Mouse (Mus musculus): ENCODE data around the gene Cox19. TPM values are rescaled to one million over a fixed set of nuclear protein-coding genes. Genes with fewer than 3 reads are reported as not detected.

Gene Cox19
- total RNA-seq, 2 experiments from 2014 or later = 65.7 to 74.4 TPM

DNA sequence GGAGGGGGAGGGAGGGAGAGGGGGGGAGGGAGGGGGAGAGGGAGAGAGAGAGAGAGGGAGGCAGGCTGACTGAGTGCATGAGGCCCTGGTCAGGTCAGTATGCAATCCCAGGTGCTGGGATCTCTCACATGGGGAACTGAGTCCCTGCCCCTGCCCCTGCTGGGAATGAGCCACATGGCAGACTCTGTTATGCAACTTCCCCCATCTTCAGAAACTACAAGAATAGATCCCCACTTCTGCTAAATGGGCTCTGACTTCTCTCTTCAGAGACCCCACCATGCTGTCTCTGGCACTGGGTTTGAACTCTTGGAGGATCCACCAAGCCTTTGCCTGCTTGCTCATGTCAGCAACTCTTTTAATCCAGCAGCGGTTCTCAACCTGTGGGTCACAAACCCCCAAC lies 14.6 kb upstream of the Cox19 start:
- DNase-seq (ENCODE audit: low spot score in 2 of 2) = no peak
- intact Hi-C loops (cut with DNase I) = loop anchor here (2.0 kb wide), 1 partner anchor 103 kb away; no protein-coding TSS in a partner anchor

DNA sequence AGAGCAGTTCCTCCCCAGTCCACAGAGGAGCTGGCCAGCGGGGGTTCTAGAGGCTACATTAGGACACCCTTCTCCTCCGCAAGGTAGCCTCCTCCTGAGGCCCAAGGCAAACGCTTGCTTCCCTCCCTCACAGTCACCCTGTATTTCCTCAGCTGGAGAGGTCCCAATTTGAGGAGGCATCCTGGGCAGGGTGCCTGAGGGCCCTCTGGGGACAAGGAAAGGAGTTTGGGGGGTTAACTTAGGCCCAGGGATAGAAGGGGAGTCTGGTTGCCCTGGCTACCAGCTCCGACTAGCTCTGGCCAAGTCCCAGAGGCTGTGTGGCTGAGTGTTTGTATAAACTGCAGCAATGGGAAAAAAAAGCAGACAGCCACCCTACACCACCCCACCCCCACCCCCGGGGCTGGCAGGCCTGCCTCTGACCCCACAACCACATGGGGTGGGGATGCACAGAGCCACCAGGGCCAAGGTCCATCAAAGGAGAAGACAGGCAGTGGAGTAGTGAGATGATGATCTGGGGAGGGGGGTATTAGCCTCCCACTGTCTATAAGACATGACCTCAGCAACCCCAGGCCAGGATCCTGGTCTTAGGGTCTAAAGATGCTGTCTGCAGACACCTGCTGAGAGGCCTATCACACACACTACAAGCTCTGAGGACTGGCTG lies 13.8 kb upstream of the Cox19 start:
- intact Hi-C loops (cut with DNase I) = loop anchor here (1.0 to 2.0 kb wide), 2 partner anchors 34 to 104 kb away; no protein-coding TSS in a partner anchor
- DNase-seq (ENCODE audit: low spot score in 2 of 2) = no peak

DNA sequence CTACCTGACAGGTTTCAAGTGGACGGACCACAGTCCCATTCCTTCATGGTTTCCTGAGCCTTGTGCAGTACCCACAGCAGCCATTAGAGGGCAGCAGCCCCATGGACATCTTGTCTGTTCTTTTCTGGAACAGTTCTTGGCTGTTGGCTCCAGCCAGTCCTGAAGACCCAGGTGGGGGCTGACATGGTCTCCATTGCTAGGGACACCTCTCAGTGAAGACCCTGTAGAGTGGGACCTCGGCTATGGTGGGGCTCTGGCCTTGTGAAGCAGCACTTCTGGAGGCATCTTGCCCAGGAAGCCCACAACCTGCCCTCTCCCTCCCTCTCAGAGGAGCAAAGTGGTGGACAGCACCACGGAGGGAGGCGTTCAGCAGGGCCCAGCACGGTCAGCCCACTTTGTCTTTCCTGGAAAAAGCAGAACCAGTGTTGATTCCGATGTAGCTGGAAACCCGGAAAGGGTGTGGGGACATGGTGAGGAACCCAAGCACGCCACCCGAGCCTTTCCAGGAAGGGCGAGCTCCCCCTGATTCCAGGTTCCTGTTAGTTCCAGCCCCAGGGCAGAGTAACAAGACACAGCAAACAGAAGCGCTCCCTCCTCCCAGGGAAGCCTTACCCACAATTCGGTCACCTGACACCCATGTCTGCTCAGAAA lies 13.2 kb upstream of the Cox19 start:
- DNase-seq (ENCODE audit: low spot score in 2 of 2) = peak; percentile 85 to 89
- intact Hi-C loops (cut with DNase I) = loop anchor here (1.0 to 2.0 kb wide), 2 partner anchors 35 to 104 kb away; no protein-coding TSS in a partner anchor

DNA sequence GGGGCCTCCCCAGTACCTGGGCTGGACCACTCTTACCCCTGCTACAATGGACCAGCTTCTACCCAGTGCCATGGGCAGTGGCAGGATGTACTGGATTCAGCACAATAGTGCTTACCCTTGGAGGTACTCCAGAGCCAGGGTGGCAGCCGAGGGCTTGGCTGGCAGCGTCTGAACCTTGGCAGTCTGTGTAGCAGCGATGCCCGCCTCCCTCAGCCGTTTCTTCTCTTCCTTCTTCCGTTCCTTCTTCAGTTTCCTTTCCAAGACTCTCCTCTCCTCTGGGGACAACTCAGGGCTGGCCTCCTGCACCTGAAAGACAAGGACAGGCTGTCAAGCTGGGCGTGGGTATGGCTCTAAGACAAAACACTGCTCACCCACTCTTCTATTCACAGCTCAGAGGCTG lies 12.6 kb upstream of the Cox19 start:
- intact Hi-C loops (cut with DNase I) = loop anchor here (1.0 to 2.0 kb wide), 2 partner anchors 35 to 105 kb away; no protein-coding TSS in a partner anchor
- no peak for DNase-seq (ENCODE audit: low spot score in 2 of 2)

DNA sequence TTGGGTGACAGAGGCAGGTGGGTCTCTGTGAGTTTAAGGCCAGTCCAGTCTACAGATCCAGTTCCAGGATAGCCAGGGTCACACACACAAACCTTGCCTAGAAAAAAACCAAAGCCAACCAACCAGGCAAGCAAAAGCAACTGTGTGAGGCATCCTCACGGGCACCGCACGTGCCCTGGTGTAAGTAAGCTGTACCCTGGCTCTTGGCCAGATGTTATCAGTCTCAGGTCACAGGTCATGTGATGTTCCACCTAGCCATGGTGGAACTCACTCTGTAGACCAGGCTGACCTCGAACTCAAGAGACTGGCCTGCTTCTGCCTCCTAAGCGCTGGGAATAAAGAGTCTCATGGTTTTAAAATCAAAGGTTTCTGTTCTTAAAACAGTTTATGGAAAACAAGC lies 8.0 kb upstream of the Cox19 start:
- intact Hi-C loops (cut with DNase I) = no loop called here
- no peak for DNase-seq (ENCODE audit: low spot score in 2 of 2)

DNA sequence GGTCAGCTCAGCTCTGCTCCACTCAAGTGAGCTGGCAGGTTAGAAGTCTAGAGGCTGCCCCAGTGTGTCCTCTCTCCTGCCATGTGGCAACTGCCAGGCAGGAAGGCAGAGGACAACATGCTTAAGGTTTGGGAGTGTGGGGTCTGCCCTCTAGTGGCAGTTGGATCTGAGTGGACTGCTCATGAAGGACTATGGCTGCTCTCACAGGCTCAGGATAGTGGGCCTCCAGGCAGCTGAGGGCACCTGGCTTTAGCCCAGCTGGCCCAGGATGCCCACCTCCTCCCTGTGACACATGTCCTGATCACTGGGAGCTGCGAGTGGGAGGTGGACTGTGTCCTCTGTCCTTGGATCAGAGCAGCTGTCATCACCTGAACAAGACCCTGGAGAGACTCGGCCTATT lies 7.4 kb upstream of the Cox19 start:
- no peak for DNase-seq (ENCODE audit: low spot score in 2 of 2)
- intact Hi-C loops (cut with DNase I) = no loop called here

DNA sequence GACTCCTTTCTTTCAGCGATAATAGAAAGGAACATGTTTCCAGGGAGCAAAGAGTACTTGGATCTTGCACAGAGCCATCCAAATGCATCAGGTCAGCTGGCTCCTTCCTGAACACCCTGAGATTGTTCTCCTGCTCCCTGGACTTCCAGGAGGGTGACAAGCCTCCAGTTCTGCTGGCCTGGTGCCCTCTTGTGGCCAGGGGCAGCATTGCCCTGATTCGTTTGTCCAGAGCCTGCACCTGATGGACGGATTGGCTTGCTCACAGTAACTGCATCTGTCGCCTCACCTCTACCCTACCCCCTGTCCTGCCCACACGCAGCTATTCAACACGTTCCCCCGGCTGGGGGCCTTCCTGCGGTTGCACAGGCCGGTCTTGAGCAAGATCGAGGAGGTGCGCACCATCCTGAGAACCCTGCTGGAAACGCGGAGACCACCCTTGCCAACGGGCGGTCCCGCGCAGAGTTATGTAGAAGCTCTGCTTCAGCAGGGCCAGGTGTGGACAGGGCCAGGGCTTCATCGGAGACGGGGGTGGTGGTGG lies 4.1 kb upstream of the Cox19 start:
- intact Hi-C loops (cut with DNase I) = no loop called here
- DNase-seq (ENCODE audit: low spot score in 2 of 2) = peak; percentile 69 to 73

DNA sequence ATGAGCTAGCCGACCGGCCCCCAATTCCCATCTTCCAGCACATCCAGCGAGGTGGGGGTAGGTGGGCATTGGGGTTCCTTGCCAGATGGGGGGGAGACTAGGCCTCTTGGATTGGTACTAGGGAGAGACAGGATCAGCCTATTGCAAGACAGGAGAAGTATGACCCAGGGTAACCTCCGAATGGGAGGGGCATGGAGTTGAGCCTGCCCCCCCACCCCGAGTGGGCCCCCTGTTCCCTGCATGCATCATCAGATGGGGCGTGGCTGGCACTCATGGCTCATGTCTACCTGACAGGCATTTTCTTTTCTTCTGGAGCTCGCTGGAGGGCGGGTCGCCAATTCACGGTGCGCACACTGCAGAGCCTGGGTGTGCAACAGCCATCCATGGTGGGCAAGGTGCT lies 2.7 kb upstream of the Cox19 start:
- intact Hi-C loops (cut with DNase I) = no loop called here

DNA sequence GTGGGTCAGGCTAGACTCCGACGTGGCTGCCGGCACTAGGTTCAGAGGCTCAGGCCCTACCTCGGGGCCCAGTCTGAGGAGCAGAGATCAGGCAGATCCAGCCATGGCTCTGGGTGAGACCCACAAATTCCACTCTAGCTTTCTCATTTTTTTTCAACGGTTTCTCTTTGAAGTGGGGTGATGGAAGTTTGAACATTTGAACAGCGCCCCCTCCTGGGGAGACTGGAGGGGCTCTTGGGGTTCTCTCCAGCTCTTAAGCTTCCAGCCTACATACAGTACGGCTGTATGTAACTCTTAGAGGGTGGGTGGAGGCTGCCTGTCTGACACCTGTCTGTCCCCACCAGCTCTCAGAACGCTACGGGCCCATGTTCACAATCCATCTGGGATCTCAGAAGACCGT lies 2.3 kb upstream of the Cox19 start:
- DNase-seq (ENCODE audit: low spot score in 2 of 2) = no peak
- intact Hi-C loops (cut with DNase I) = no loop called here

More for the DNA sequence above, 2.7 kb upstream of the Cox19 start:
- DNase-seq (ENCODE audit: low spot score in 2 of 2) = no peak

DNA sequence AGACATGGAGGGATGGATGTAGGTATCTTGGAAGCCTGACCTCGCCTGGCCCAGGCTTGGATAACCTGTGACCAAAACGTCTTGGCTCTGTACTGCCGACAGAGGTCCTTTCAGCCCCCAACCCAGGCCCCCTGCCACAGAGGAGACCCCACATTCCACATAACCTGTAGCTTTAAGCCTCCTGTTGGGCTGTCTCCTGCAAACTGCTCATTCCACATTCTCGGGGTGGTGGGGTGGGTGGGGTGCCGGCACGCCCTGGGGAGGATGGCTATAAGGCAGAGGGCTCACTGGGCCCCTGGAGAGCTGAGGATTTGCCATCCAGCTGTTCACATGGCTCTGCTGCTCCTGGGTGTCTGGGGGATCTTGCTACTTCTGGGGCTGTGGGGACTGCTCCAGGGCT lies 1.1 kb upstream of the Cox19 start, which contains the start of gene Cyp2w1:
TSS of gene Cyp2w1 (plus strand) at position 301 of the 400 bp plus-strand sequence.
- intact Hi-C loops (cut with DNase I) = no loop called here

DNA sequence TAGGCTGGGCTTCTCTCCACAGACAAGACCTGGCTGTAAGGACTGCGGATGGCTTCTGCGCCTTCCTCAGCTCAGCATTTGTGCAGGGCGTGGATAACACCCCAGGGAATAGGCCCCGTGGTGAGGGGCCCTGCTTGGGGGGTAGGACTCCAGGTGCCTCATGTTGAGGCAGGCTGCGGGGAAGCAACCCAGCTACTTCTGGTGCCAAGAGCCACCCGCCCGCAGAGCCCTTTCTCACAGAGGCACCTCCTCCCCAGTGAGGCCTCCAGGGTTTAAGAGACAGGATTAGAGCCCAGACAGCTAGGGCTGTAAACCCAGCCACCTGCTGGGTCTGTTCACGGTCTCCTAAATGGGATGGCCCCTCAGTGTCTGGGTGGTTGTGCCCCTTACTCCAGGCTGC lies 410 bp upstream of the Cox19 start:
- DNase-seq (ENCODE audit: low spot score in 2 of 2) = no peak
- intact Hi-C loops (cut with DNase I) = no loop called here

More for the DNA sequence above, 1.1 kb upstream of the Cox19 start, which contains the start of gene Cyp2w1:
- DNase-seq (ENCODE audit: low spot score in 2 of 2) = no peak

DNA sequence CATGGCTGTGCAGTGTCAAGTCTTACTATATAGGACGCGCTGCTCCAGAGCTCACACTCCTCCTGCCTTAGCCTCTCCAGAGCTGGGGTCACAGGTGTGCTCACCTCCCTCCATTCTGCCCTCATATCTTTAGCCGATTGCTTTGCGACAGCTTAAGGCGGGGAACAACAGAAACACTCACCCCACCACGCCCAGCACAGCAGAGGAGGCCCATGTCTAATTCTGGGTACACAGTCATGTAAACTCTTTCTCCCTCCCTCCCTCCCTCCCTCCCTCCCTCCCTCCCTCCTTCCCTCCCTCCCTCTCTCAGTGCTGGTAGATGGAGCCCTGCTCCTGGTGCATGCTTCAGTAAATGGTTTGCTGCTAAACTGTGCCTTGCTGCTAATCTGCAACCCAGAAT lies 1.5 kb downstream of the Cox19 start:
- DNase-seq (ENCODE audit: low spot score in 2 of 2) = no peak
- intact Hi-C loops (cut with DNase I) = no loop called here

DNA sequence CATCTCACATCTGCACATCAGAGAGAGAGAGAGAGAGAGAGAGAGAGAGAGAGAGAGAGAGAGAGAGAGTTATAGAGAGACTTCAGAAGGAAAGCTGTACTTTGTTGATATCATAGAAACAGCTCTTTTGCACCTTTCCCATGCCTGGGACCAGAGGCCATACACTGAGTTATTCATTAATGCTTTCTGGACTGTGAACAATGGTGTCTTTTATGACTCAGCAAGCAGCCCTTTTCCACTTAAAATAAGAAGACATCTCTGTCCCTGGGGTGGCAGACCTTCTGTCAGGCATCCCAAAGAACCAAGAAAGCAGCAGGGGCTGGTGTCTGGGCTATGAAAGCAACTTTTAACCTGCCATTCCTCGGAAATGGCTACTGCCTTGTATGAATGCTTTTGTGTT lies 4.0 kb downstream of the Cox19 start:
- no peak for DNase-seq (ENCODE audit: low spot score in 2 of 2)
- intact Hi-C loops (cut with DNase I) = no loop called here

DNA sequence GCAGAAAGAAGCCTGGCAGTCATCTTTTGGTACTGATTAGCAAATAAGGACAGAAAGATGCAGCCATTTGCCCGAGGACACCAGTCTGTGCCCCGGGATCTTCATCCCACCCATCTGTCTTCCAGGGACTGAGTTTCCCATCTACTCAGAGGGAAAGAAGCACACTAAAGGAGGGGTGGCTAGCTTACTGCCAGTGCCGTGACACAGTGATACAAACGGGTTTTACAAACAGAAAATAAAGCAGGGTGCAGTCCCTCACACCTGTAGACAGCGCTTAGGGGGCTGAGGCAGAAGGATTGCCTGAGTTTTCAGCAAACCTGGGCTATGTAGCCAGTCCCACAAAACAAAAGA lies 5.9 kb downstream of the Cox19 start:
- DNase-seq (ENCODE audit: low spot score in 2 of 2) = no peak
- intact Hi-C loops (cut with DNase I) = no loop called here

DNA sequence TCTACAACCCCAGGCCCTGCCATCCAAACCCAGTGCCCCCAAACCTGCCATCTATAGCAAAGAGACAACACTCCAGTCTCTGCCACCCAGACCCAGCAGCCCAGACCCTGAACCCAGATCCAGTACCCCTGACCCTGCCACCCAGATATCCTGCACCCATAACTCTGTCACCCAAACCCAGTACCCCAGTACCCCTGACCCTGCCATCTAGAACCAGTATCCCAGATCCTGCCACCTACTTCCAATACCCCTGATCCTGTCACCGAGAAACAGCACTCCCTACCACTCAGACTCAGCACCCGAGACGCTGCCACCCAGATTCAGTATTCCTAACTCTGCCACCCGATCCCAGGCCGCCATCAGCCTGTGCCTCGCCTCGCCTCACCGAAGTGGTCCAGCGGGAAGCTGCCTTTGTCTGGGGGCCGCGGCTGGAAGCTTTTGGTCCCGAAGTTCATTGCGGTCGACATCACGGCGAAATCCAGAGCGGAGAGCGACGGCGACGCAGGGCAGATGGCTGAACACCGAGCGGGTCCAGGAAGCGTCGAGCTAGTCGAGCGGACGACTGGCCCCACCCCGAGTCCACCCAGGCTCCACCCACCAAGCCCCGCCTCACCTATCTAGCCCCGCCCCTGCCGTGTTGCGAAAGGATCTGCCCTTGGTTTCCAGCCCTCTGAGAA lies 6.4 kb downstream of the Cox19 start:
- peak; percentile 90 for DNase-seq (ENCODE audit: low spot score in 2 of 2)
- intact Hi-C loops (cut with DNase I) = no loop called here

DNA sequence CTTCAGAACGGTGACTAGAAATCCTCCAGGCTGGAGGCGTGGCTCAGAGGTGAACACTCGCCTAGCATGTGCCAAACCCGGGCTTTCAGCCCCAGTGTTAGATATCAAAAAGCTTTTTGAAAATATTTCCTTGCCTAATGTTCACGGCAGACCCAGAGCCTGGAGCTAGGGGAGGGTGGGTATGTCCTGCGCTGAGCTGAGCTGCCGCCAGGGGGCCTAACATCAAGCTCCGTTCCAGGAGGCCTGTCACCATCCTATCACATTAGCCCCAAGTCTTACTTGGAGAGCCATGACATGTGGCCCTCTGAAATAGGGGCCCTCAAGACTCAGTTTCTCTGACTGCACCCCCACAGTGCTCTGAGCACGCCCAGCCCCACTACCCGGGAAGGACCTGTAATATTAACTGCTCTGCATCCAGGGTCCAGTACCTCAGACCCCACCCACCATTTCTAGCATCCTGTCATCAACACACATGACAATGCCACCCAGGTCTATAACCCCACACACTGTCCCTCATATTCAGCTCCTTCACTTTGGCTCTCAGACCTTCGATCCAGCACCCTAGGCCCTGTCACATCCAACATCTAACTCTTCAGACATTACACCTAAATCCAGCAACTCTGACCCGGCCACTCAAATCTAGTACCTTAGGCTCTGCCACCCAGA lies 7.1 kb downstream of the Cox19 start:
- intact Hi-C loops (cut with DNase I) = no loop called here
- peak; percentile 67 to 73 for DNase-seq (ENCODE audit: low spot score in 2 of 2)

DNA sequence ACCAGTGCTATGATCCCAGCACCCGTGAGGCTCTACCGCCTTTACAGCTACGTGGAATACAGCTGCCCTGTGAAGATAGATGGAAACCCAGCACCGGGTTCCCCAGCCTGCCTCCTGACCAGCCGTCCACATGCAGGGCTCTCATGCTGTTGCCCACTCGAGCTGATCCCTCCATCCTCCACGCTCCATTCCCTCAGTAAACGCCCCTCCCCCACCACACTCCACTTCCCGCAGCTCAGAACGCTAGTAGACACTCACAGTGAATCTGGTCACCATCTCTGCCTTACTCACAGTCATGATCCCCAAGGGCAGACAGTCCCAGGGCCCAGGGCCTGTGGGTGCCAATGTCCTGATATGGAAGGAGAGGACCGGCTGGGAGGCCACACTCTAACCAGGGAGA lies 12.3 kb downstream of the Cox19 start:
- DNase-seq (ENCODE audit: low spot score in 2 of 2) = no peak
- intact Hi-C loops (cut with DNase I) = loop anchor here (10.0 kb wide), 1 partner anchor 406 kb away; no protein-coding TSS in a partner anchor

DNA sequence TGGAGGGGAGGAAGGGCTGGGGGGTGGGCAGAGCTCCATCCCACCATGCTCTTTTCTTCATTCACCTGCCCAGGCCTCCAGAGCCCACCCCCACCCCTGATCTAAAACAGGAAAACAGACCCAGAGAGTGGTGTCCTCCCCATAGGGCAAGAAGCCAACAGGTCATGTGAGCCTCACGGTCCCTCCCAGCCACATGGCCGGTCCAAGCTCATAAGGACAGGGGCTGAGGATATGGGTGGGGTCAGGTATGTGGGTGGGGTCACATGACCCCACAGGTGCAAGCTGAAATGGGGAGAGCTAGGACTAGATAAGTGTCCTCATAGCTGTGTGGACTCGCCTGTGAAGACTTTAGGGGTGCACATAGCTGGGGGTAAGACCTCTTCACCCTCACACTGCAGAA lies 12.8 kb downstream of the Cox19 start:
- no peak for DNase-seq (ENCODE audit: low spot score in 2 of 2)
- intact Hi-C loops (cut with DNase I) = loop anchor here (10.0 kb wide), 1 partner anchor 406 kb away; no protein-coding TSS in a partner anchor

DNA sequence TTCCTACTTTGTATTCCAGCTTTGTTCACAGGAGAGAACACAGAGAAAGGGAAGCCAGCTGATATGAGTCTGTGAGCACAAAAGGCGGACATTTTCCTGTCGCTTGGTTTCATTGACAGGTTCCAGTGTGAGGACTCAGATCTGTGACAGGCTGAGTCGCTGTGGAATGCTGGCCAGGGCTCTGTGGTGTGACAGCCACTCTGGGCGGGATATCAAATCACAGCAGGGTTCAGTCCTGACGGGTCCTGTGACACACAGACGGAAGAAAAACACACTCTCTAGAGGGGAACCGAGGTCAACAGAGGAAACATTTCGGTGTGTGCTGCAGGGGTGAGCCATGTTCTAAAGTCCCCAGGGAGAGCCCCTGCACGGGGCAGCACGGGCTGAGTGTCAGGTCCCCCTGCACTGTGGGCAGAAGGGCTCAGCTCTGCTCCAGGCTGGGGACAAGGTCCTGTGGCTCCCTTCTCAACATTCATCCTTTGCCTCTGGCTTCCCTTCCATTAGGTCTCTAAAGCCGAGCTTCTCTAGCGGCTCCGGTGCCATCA lies 13.3 kb downstream of the Cox19 start:
- intact Hi-C loops (cut with DNase I) = loop anchor here (10.0 kb wide), 1 partner anchor 407 kb away; no protein-coding TSS in a partner anchor
- no peak for DNase-seq (ENCODE audit: low spot score in 2 of 2)
